Mouse (Mus musculus) stomach, embryonic 16.5 days (tissue): ENCODE measurements around the gene 6430550D23Rik. TPM values are rescaled to one million over a fixed set of nuclear protein-coding genes. Genes with fewer than 3 reads are reported as not detected.
"Not testable (repeated sequence)": the region's sequence is repeated elsewhere in the genome, so short reads cannot be mapped to it uniquely, and the experiment has no call there.

Experiments used
- ATAC-seq: fragments of 200-750 bp; cut with Nextera tagmentation; 2 replicates; pipeline ENCODE4 v1.8.0; 2017; ENCODE audit warnings: moderate number of reproducible peaks, moderate TSS enrichment; ENCODE audit not compliant: insufficient read depth, low FRiP score
- H3K27ac ChIP-seq: fragments of 300-500 bp; sonication (generic); 2 replicates; pipeline ENCODE4 v1.5.1; 2014; ENCODE audit warnings: low read length
- H3K27me3 ChIP-seq: fragments of 300-500 bp; sonication (generic); 2 replicates; pipeline ENCODE4 v1.6.1; 2014; ENCODE audit warnings: low read length, control low read depth, mixed read lengths; ENCODE audit not compliant: control insufficient read depth, insufficient read depth
- H3K36me3 ChIP-seq: fragments of 300-500 bp; sonication (generic); 2 replicates; pipeline ENCODE4 v1.6.1; 2014; ENCODE audit warnings: low read length; ENCODE audit not compliant: control insufficient read depth, insufficient read depth
- H3K4me1 ChIP-seq: fragments of 300-500 bp; sonication (generic); 2 replicates; pipeline ENCODE4 v1.6.1; 2014; ENCODE audit warnings: low read length, control low read depth, mixed read lengths; ENCODE audit not compliant: control insufficient read depth, insufficient read depth
- H3K4me2 ChIP-seq: fragments of 300-500 bp; sonication (generic); 2 replicates; pipeline ENCODE4 v1.6.1; 2014; ENCODE audit warnings: low read depth, low read length, mixed read lengths
- H3K4me3 ChIP-seq: fragments of 300-500 bp; sonication (generic); replicated peaks from 2 replicates; pipeline ENCODE4 v1.5.1; 2014; ENCODE audit warnings: mild to moderate bottlenecking, low read length
- H3K9ac ChIP-seq: fragments of 300-500 bp; sonication (generic); 2 replicates; pipeline ENCODE4 v1.6.1; 2014; ENCODE audit warnings: low read length
- H3K9me3 ChIP-seq: fragments of 300-500 bp; sonication (generic); replicated peaks from 2 replicates; pipeline ENCODE4 v1.6.1; 2016; ENCODE audit warnings: low read length, control low read depth; ENCODE audit not compliant: control insufficient read depth
- WGBS: fragments of 180-500 bp; shearing (Covaris S2); extraction: QIAGEN DNeasy Blood & Tissue Kit; methylation state at CpG from one replicate; pipeline ENCODE4 v1.1.7; 2014; 5-methylcytosine and 5-hydroxymethylcytosine counted together
- polyA plus RNA-seq: library from polyadenylated mRNA; unstranded; fragments of >200 nt; fragmentation: Nextera tagmentation; extraction: Ambion mirVana; gene quantifications from 2 replicates; pipeline ENCODE4 v1.2.1, GENCODE M21; 2015

Gene 6430550D23Rik
- polyA plus RNA-seq, 1 experiment from 2014 or later, result 1.7 TPM

DNA sequence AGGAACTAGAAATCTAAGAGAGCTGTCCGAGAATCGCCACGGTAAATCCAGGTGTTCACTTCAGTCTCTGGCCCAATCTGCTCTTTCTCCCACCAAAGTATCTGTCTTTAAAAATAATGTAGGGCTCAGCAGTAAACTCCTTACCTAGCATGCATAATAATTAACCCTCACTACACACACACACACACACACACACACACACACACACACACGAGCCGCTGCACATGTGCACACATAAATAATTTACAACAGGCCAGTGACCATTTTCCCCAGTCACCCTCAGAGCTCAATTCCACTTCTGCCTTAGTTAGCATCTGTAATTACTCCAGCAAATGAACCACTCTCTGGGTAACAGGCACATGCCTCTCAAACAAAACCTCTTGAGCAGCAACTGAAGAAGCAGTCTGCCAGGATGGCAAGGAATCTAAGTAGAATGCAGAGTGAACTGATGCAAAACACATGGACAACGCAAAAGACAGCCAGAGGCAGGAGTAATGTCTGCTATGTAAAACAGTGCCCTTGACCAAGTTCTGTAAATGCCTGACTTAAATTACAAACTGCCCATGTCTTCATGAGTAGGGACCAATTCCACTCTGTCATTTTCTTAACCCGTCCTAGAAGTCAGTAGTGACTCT is 78.9 kb downstream of the 6430550D23Rik start:
- H3K27me3 ChIP-seq, result no peaks in the 10 kb centered on the region
- peak overlapping the region; percentile 73 for H3K4me3 ChIP-seq
- ATAC-seq, result no peak
- peak overlapping the region; percentile 94 for H3K27ac ChIP-seq
- H3K4me2 ChIP-seq, result peak overlapping the region; percentile 88
- 66% methylated on average over 7 of the region's 7 CpGs for WGBS
- no peaks in the 10 kb centered on the region for H3K36me3 ChIP-seq
- peaks cover 12% of the 10 kb centered on the region for H3K4me1 ChIP-seq
- peak overlapping the region; percentile 82; the same call in 1 of the 2 replicates for H3K9ac ChIP-seq
- H3K9me3 ChIP-seq, result no peaks in the 10 kb centered on the region

GRCm38 (mm10) chr2:155925213-155925612 is 82.6 kb downstream of the 6430550D23Rik start:
- H3K36me3 ChIP-seq, H3K4me3 ChIP-seq, H3K9me3 ChIP-seq, H3K27ac ChIP-seq, ATAC-seq, H3K4me1 ChIP-seq, H3K4me2 ChIP-seq, H3K9ac ChIP-seq, H3K27me3 ChIP-seq: not testable (repeated sequence)
- WGBS, result 86% methylated on average over 6 of the region's 6 CpGs

Other genes starting within 250 kb of the 6430550D23Rik start
- 0.23 and 0.31 TPM in 2 replicates for gene Mmp24, start 232.6 kb downstream of the 6430550D23Rik start, polyA plus RNA-seq
- gene BC029722, start 188.6 kb downstream of the 6430550D23Rik start, polyA plus RNA-seq, result 22.1 and 25.7 TPM in 2 replicates
- 221 and 238 TPM in 2 replicates for gene Eif6, start 181.1 kb downstream of the 6430550D23Rik start, polyA plus RNA-seq
- 5.4 and 5.8 TPM in 2 replicates for gene Fam83c, start 173.1 kb downstream of the 6430550D23Rik start, polyA plus RNA-seq
- gene Uqcc1, start 77.7 kb downstream of the 6430550D23Rik start, polyA plus RNA-seq, result 66.5 and 67.1 TPM in 2 replicates
- not detected in 2 replicates for gene Gm15557, start 67.2 kb downstream of the 6430550D23Rik start, polyA plus RNA-seq
- 1.2 and 1.3 TPM in 2 replicates for gene Gdf5, start 62.6 kb downstream of the 6430550D23Rik start, polyA plus RNA-seq
- 12.3 and 16.3 TPM in 2 replicates for gene Cep250, start 51.5 kb downstream of the 6430550D23Rik start, polyA plus RNA-seq
- gene Ergic3, start 68 bp upstream of the 6430550D23Rik start, polyA plus RNA-seq, result 209 and 240 TPM in 2 replicates
- gene Fer1l4, start 45.0 kb upstream of the 6430550D23Rik start, polyA plus RNA-seq, result 5.4 and 6.6 TPM in 2 replicates
- gene Spag4, start 57.2 kb upstream of the 6430550D23Rik start, polyA plus RNA-seq, result 2.0 and 2.7 TPM in 2 replicates
- 57.7 and 62.0 TPM in 2 replicates for gene Cpne1, start 104.0 kb upstream of the 6430550D23Rik start, polyA plus RNA-seq
- 22.5 and 23.9 TPM in 2 replicates for gene Rbm12, start 104.0 kb upstream of the 6430550D23Rik start, polyA plus RNA-seq
- 12.3 and 19.8 TPM in 2 replicates for gene Gm28036, start 119.1 kb upstream of the 6430550D23Rik start, polyA plus RNA-seq
- gene Romo1, start 136.1 kb upstream of the 6430550D23Rik start, polyA plus RNA-seq, result 302 and 344 TPM in 2 replicates
- 51.0 and 51.1 TPM in 2 replicates for gene Nfs1, start 136.2 kb upstream of the 6430550D23Rik start, polyA plus RNA-seq
- gene Rbm39, start 172.3 kb upstream of the 6430550D23Rik start, polyA plus RNA-seq, result 504 and 551 TPM in 2 replicates
- gene Phf20, start 188.5 kb upstream of the 6430550D23Rik start, polyA plus RNA-seq, result 50.9 and 57.2 TPM in 2 replicates